Mouse (Mus musculus) neural tube, embryonic 14.5 days (tissue): Measurements from ENCODE around the gene Crls1. TPM values are rescaled to one million over a fixed set of nuclear protein-coding genes. Genes with fewer than 3 reads are reported as not detected.

Experiments used
- ATAC-seq: fragments of 200-750 bp; cut with Nextera tagmentation; 2 replicates; pipeline ENCODE4 v1.8.0; 2017; ENCODE audit warnings: low read depth, mild to moderate bottlenecking, moderate TSS enrichment, moderate library complexity
- H3K27ac ChIP-seq: fragments of 300-500 bp; sonication (generic); 2 replicates; pipeline ENCODE4 v1.5.1; 2014; ENCODE audit warnings: low read depth, mild to moderate bottlenecking, control low read depth, low read length, moderate library complexity, mixed read lengths
- H3K27me3 ChIP-seq: fragments of 300-500 bp; sonication (generic); 2 replicates; pipeline ENCODE4 v1.6.1; 2014; ENCODE audit warnings: low read length; ENCODE audit not compliant: control insufficient read depth, insufficient read depth
- H3K36me3 ChIP-seq: fragments of 300-500 bp; sonication (generic); 2 replicates; pipeline ENCODE4 v1.6.1; 2014; ENCODE audit warnings: low read length, mixed read lengths; ENCODE audit not compliant: control insufficient read depth, insufficient read depth
- H3K4me1 ChIP-seq: fragments of 300-500 bp; sonication (generic); 2 replicates; pipeline ENCODE4 v1.6.1; 2014; ENCODE audit warnings: low read length; ENCODE audit not compliant: control insufficient read depth, insufficient read depth
- H3K4me2 ChIP-seq: fragments of 300-500 bp; sonication (generic); 2 replicates; pipeline ENCODE4 v1.6.1; 2014; ENCODE audit warnings: mild to moderate bottlenecking, low read depth, low read length, control low read depth
- H3K4me3 ChIP-seq: fragments of 300-500 bp; sonication (generic); 2 replicates; pipeline ENCODE4 v1.5.1; 2014; ENCODE audit warnings: low read depth, low read length, control low read depth, mixed read lengths
- H3K9ac ChIP-seq: fragments of 300-500 bp; sonication (generic); replicated peaks from 2 replicates; pipeline ENCODE4 v1.6.1; 2014; ENCODE audit warnings: low read depth, mild to moderate bottlenecking, control low read depth, low read length, mixed read lengths
- H3K9me3 ChIP-seq: fragments of 300-500 bp; sonication (generic); 2 replicates; pipeline ENCODE4 v1.6.1; 2016; ENCODE audit warnings: low read length; ENCODE audit not compliant: control insufficient read depth
- WGBS: fragments of 180-500 bp; shearing (Covaris S2); extraction: QIAGEN DNeasy Blood & Tissue Kit; methylation state at CpG from one replicate; pipeline ENCODE4 v1.1.7; 2014; 5-methylcytosine and 5-hydroxymethylcytosine counted together
- polyA plus RNA-seq: library from polyadenylated mRNA; unstranded; fragments of >200 nt; fragmentation: Nextera tagmentation; extraction: Ambion mirVana; gene quantifications from 2 replicates; pipeline ENCODE4 v1.2.1, GENCODE M21; 2014

The Crls1 gene
- polyA plus RNA-seq, 1 experiment from 2014 or later: 11.3 TPM

DNA sequence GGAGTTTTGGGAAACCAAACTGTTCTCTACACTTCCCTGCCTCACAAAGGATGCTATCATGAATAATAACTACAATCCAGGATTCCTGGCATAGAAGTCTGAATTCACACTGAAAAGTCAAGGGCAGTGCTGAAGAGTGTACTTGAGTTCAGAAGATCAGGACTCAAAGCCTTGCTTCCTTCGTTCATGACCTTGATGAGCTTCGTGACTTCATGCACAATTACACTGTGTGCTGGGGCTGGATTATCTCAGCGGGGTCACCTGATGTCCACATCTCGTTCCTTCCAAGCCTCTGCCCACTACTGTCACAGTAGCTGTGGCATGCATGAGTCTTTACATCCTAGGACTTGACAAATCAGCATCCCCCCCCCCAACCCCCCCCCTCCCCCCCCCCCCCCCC is 55.2 kb downstream of the Crls1 start:
- H3K4me1 ChIP-seq: no peaks in the 10 kb centered on the region

GRCm38 (mm10) chr2:132902056-132902455 is 55.6 kb downstream of the Crls1 start:
- H3K4me3 ChIP-seq: no peak overlapping the region
- H3K9me3 ChIP-seq: no peaks in the 10 kb centered on the region
- no peak overlapping the region for H3K4me2 ChIP-seq
- peak; percentile 31; the same call in 1 of the 2 replicates for ATAC-seq
- H3K36me3 ChIP-seq: no peaks in the 10 kb centered on the region
- WGBS: 57% methylated on average over 3 of the region's 4 CpGs
- no peaks in the 10 kb centered on the region for H3K4me1 ChIP-seq
- H3K27ac ChIP-seq: no peak overlapping the region
- H3K9ac ChIP-seq: no peak overlapping the region
- no peaks in the 10 kb centered on the region for H3K27me3 ChIP-seq

More for the DNA sequence above, 55.2 kb downstream of the Crls1 start:
- Histone ChIP-seq H3K9me3 (no peaks in the 10 kb centered on the region), H3K4me2 (no peak overlapping the region), H3K4me3 (no peak overlapping the region), H3K27me3 (no peaks in the 10 kb centered on the region), H3K27ac (no peak overlapping the region), H3K36me3 (no peaks in the 10 kb centered on the region), H3K9ac (no peak overlapping the region)
- ATAC-seq: no peak
- 80% methylated on average over 4 of the region's 4 CpGs for WGBS

- H3K4me3 ChIP-seq: no peak overlapping the region
- no peak overlapping the region for H3K9ac ChIP-seq
- peak; percentile 61; the same call in 1 of the 2 replicates for ATAC-seq
- H3K4me2 ChIP-seq: no peak overlapping the region
- no peaks in the 10 kb centered on the region for H3K4me1 ChIP-seq
- H3K9me3 ChIP-seq: no peaks in the 10 kb centered on the region
- WGBS: 34% methylated on average over 3 of the region's 3 CpGs
- H3K27ac ChIP-seq: no peak overlapping the region
- H3K36me3 ChIP-seq: no peaks in the 10 kb centered on the region
- no peaks in the 10 kb centered on the region for H3K27me3 ChIP-seq
Observed at GRCm38 (mm10) chr2:132903498-132903897, 57.0 kb downstream of the Crls1 start.

- no peak for ATAC-seq
- Histone ChIP-seq H3K4me1 (no peaks in the 10 kb centered on the region), H3K4me2 (no peak overlapping the region), H3K36me3 (no peaks in the 10 kb centered on the region), H3K27ac (no peak overlapping the region), H3K4me3 (no peak overlapping the region), H3K9me3 (no peaks in the 10 kb centered on the region), H3K27me3 (no peaks in the 10 kb centered on the region), H3K9ac (no peak overlapping the region)
- 77% methylated on average over 2 of the region's 2 CpGs for WGBS
Observed at GRCm38 (mm10) chr2:132904961-132905360, 58.5 kb downstream of the Crls1 start.

- no peak overlapping the region for H3K27ac ChIP-seq
- WGBS: 27% methylated on average over 8 of the region's 8 CpGs
- no peaks in the 10 kb centered on the region for H3K9me3 ChIP-seq
- no peak overlapping the region for H3K9ac ChIP-seq
- no peak for ATAC-seq
- H3K4me1 ChIP-seq: no peaks in the 10 kb centered on the region
- no peaks in the 10 kb centered on the region for H3K27me3 ChIP-seq
- H3K4me3 ChIP-seq: no peak overlapping the region
- no peak overlapping the region for H3K4me2 ChIP-seq
- no peaks in the 10 kb centered on the region for H3K36me3 ChIP-seq
Observed at GRCm38 (mm10) chr2:132906763-132907162, 60.3 kb downstream of the Crls1 start.

DNA sequence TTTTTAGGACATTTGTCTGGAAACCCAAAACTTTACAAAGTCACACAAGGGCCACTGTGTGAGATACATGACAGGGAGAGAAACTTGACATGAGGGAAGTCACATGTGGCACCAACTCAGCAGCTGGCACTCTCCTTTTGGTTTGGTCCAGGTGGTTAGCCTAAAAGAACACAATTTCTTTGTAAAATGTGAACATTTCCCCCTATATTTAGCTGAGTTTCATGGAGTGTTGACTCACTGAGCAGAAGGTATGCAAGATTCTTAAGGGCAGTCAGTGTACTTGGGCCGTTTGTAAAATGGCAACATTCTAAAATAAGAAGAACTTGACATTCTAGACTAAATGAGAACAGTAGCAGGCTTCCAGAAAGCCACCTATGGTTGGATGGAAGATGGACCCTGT is 68.3 kb downstream of the Crls1 start:
- H3K4me3 ChIP-seq: no peak overlapping the region
- H3K27me3 ChIP-seq: no peaks in the 10 kb centered on the region
- no peak overlapping the region for H3K27ac ChIP-seq
- ATAC-seq: no peak
- H3K4me2 ChIP-seq: no peak overlapping the region
- no peaks in the 10 kb centered on the region for H3K4me1 ChIP-seq
- no peaks in the 10 kb centered on the region for H3K9me3 ChIP-seq
- no peak overlapping the region for H3K9ac ChIP-seq
- no peaks in the 10 kb centered on the region for H3K36me3 ChIP-seq
- WGBS: 79% methylated on average over 1 of the region's 1 CpGs

Other genes starting within 250 kb of the Crls1 start
- 22.1 and 26.3 TPM in 2 replicates for gene Shld1, start 159.7 kb upstream of the Crls1 start, polyA plus RNA-seq
- gene Chgb, start 65.4 kb upstream of the Crls1 start, polyA plus RNA-seq: 75.8 and 78.8 TPM in 2 replicates
- 22.1 and 22.3 TPM in 2 replicates for gene Trmt6, start 30.6 kb upstream of the Crls1 start, polyA plus RNA-seq
- 5.5 and 5.7 TPM in 2 replicates for gene Mcm8, start 30.5 kb upstream of the Crls1 start, polyA plus RNA-seq
- 0.27 and 0.54 TPM in 2 replicates for gene Lrrn4, start 34.2 kb downstream of the Crls1 start, polyA plus RNA-seq
- not detected in 2 replicates for gene Fermt1, start 99.2 kb downstream of the Crls1 start, polyA plus RNA-seq